Mouse (Mus musculus) common myeloid progenitor, adult 5-6 weeks (primary cell): ENCODE data around the gene Gpr25. TPM values are rescaled to one million over a fixed set of nuclear protein-coding genes. Genes with fewer than 3 reads are reported as not detected.

ENCODE experiments used
- total RNA-seq: library from RNA; stranded (forward); fragments of 200-1000, 187-1606 nt; gene quantifications from 2 replicates; pipeline ENCODE4 v1.2.3, GENCODE M21; 2017

The Gpr25 gene
- total RNA-seq, 1 experiment from 2014 or later, result not detected

Other genes starting within 250 kb of the Gpr25 start
- gene Ascl5, start 210.1 kb downstream of the Gpr25 start, total RNA-seq, result not detected in 2 replicates
- gene Cacna1s, start 208.1 kb downstream of the Gpr25 start, total RNA-seq, result not detected in 2 replicates
- 13.4 and 13.5 TPM in 2 replicates for gene Kif21b, start 129.5 kb downstream of the Gpr25 start, total RNA-seq
- not detected in 2 replicates for gene Mroh3, start 48.0 kb downstream of the Gpr25 start, total RNA-seq
- gene Inava, start 26.6 kb downstream of the Gpr25 start, total RNA-seq, result not detected in 2 replicates
- gene Camsap2, start 85.2 kb upstream of the Gpr25 start, total RNA-seq, result 25.4 and 27.8 TPM in 2 replicates
- 10.0 and 11.6 TPM in 2 replicates for gene Ddx59, start 154.4 kb upstream of the Gpr25 start, total RNA-seq
- gene Kif14, start 205.5 kb upstream of the Gpr25 start, total RNA-seq, result 24.7 and 25.5 TPM in 2 replicates